In genomic region chr11:75865859-75866258, GRCm38 (mm10) we compare ENCODE assay signal across 14 mouse cellular contexts.
A peak's percentile ranks its signal among the peaks of the same experiment; 100 is the strongest.
DNase-seq lines count a peak whose midpoint lies in the region; ATAC-seq and TF ChIP-seq lines count a peak whose summit lies in the region.
"Had no signal": no experiment of that assay in that cellular context is flagged by ENCODE, and none has a peak within 500 bp of the region (broad histone marks: within the 10 kb centered on the region; RNA-seq: fewer than 3 reads in every experiment).

No protein-coding gene starts in this region.

- 0 out of 2 replicates have a peak overlapping the region, but pooled peaks have one; percentile 28 for H3K27ac ChIP-seq in kidney, embryonic 15.5 days
- H3K27ac ChIP-seq in kidney, adult 2 months (ENCODE audit: insufficient read depth, low read depth, low read length) = no peak overlapping the region
- no peak overlapping the region for H3K27ac ChIP-seq in embryonic facial prominence, embryonic 11.5 days (replicated peaks; ENCODE audit: low read depth, low read length)
- H3K27ac ChIP-seq in intestine, embryonic 15.5 days = 0 out of 2 replicates have a peak overlapping the region, but pooled peaks have one; percentile 29
- H3K27ac ChIP-seq: liver, embryonic 12.5 days had no signal

- H3K4me3 ChIP-seq in kidney, embryonic 15.5 days (replicated peaks) = no peak overlapping the region
- H3K4me3 ChIP-seq in kidney, adult 2 months (ENCODE audit: insufficient read depth, low read depth, low read length) = no peak overlapping the region
- H3K4me3 ChIP-seq in embryonic facial prominence, embryonic 11.5 days (ENCODE audit: low read depth, low read length) = no peak overlapping the region
- H3K4me3 ChIP-seq in intestine, embryonic 15.5 days (replicated peaks) = no peak overlapping the region
- H3K4me3 ChIP-seq: liver, embryonic 12.5 days had no signal

- H3K4me1 ChIP-seq in kidney, embryonic 15.5 days = peaks cover 48% of the 10 kb centered on the region
- no peaks in the 10 kb centered on the region for H3K4me1 ChIP-seq in kidney, adult 2 months (ENCODE audit: control insufficient read depth, insufficient read depth, low read length)
- peaks cover 17% of the 10 kb centered on the region for H3K4me1 ChIP-seq in embryonic facial prominence, embryonic 11.5 days (ENCODE audit: control insufficient read depth, insufficient read depth, low read length)
- peaks cover 14% of the 10 kb centered on the region for H3K4me1 ChIP-seq in intestine, embryonic 15.5 days (replicated peaks)
- H3K4me1 ChIP-seq: liver, embryonic 12.5 days had no signal

- intact Hi-C loops in gastrocnemius, postnatal 14 days (cut with DNase I; ENCODE audit: low total_unique reads) = no loop called here

- no peak for TF ChIP-seq POLR2A in kidney, adult 2 months (IDR thresholded peaks at IDR 0.05; ENCODE audit: low read depth, low read length)

- H3K4me2 ChIP-seq in kidney, embryonic 15.5 days = no peak overlapping the region
- H3K4me2 ChIP-seq in embryonic facial prominence, embryonic 11.5 days (ENCODE audit: low read depth, low read length) = no peak overlapping the region
- H3K4me2 ChIP-seq in intestine, embryonic 15.5 days (replicated peaks) = no peak overlapping the region
- H3K4me2 ChIP-seq: liver, embryonic 12.5 days had no signal

- peak; percentile 55 to 57 for DNase-seq in cerebellum, postnatal 14 days
- no peak for DNase-seq in cerebellum, postnatal 36 days
- DNase-seq in kidney, adult 2 months = no peak
- peak; percentile 41 for DNase-seq in embryonic facial prominence, embryonic 11.5 days (ENCODE audit: low spot score)
- DNase-seq in ovary, postnatal 36 days (ENCODE audit: low spot score) = no peak
- no peak for DNase-seq in gastrocnemius, postnatal 14 days
- DNase-seq: adrenal gland, postnatal 36 days; cerebellum, adult 11 months; embryo, embryonic 11 days; kidney, postnatal 4 days; thymus, postnatal 36 days had no signal

- no peaks in the 10 kb centered on the region for H3K9me3 ChIP-seq in kidney, embryonic 15.5 days (replicated peaks)
- H3K9me3 ChIP-seq in embryonic facial prominence, embryonic 11.5 days (replicated peaks; ENCODE audit: control insufficient read depth, low read length) = no peaks in the 10 kb centered on the region
- H3K9me3 ChIP-seq in intestine, embryonic 15.5 days = no peaks in the 10 kb centered on the region
- H3K9me3 ChIP-seq: liver, embryonic 12.5 days had no signal

- TF ChIP-seq CTCF in kidney, adult 2 months (conservative IDR thresholded peaks at IDR 0.05; ENCODE audit: insufficient read depth, insufficient read length, low read depth, low read length) = no peak

- H3K27me3 ChIP-seq in kidney, embryonic 15.5 days = no peaks in the 10 kb centered on the region
- H3K27me3 ChIP-seq in kidney, adult 2 months (replicated peaks; ENCODE audit: control insufficient read depth, insufficient read depth, low read length) = no peaks in the 10 kb centered on the region
- no peaks in the 10 kb centered on the region for H3K27me3 ChIP-seq in embryonic facial prominence, embryonic 11.5 days (ENCODE audit: control insufficient read depth, insufficient read depth, low read length)
- no peaks in the 10 kb centered on the region for H3K27me3 ChIP-seq in intestine, embryonic 15.5 days (replicated peaks)

- 0 out of 2 replicates have a peak, but pooled peaks have one; percentile 21 for ATAC-seq in kidney, embryonic 15.5 days (replicated peaks; ENCODE audit: low FRiP score)
- ATAC-seq in embryonic facial prominence, embryonic 11.5 days (replicated peaks; ENCODE audit: insufficient number of reproducible peaks, low FRiP score, low TSS enrichment, low read depth) = no peak
- no peak for ATAC-seq in intestine, embryonic 15.5 days
- ATAC-seq: liver, embryonic 12.5 days had no signal

- 22% methylated on average over 9 of the region's 9 CpGs for WGBS in kidney, embryonic 15.5 days
- WGBS in kidney, adult 2 months = 62% methylated on average over 9 of the region's 9 CpGs
- 26% methylated on average over 9 of the region's 9 CpGs for WGBS in embryonic facial prominence, embryonic 11.5 days
- WGBS in intestine, embryonic 15.5 days = 33% methylated on average over 9 of the region's 9 CpGs

- no peak overlapping the region for H3K9ac ChIP-seq in kidney, embryonic 15.5 days
- H3K9ac ChIP-seq in embryonic facial prominence, embryonic 11.5 days (replicated peaks; ENCODE audit: low read length) = no peak overlapping the region
- no peak overlapping the region for H3K9ac ChIP-seq in intestine, embryonic 15.5 days
- H3K9ac ChIP-seq: liver, embryonic 12.5 days had no signal

- no peaks in the 10 kb centered on the region for H3K36me3 ChIP-seq in kidney, embryonic 15.5 days
- no peaks in the 10 kb centered on the region for H3K36me3 ChIP-seq in kidney, adult 2 months (ENCODE audit: control insufficient read depth, insufficient read depth, low read length)
- no peaks in the 10 kb centered on the region for H3K36me3 ChIP-seq in embryonic facial prominence, embryonic 11.5 days (replicated peaks; ENCODE audit: control insufficient read depth, insufficient read depth, low read depth, low read length)
- no peaks in the 10 kb centered on the region for H3K36me3 ChIP-seq in intestine, embryonic 15.5 days
- H3K36me3 ChIP-seq: liver, embryonic 12.5 days had no signal

Comparison
In these comparisons a context has a peak if more than half of its experiments do, and no peak if none do; other contexts are left out.
1. DNase-seq: peak in cerebellum, postnatal 14 days (2 of 2) and embryonic facial prominence, embryonic 11.5 days (single experiment); none in cerebellum, postnatal 36 days (0 of 2), kidney, adult 2 months (single experiment), ovary, postnatal 36 days (single experiment) and gastrocnemius, postnatal 14 days (single experiment).
2. H3K27ac ChIP-seq: peak in kidney, embryonic 15.5 days (single experiment) and intestine, embryonic 15.5 days (single experiment); none in kidney, adult 2 months (single experiment) and embryonic facial prominence, embryonic 11.5 days (single experiment).